ENCODE assay signal across 10 mouse cellular contexts in genomic region chr8:12391366-12392250, GRCm38 (mm10). TPM values are rescaled to one million over a fixed set of nuclear protein-coding genes. Genes with fewer than 3 reads are reported as not detected.
DNase-seq lines count a peak whose midpoint lies in the region; TF ChIP-seq lines count a peak whose summit lies in the region.
"Had no signal": no experiment of that assay in that cellular context is flagged by ENCODE, and none has a peak within 500 bp of the region (broad histone marks: within the 10 kb centered on the region; RNA-seq: fewer than 3 reads in every experiment).

No protein-coding gene starts in this region.

- TF ChIP-seq CTCF in heart, adult 2 months (IDR thresholded peaks at IDR 0.05) = peak; percentile 27

- no peak overlapping the region for H3K9ac ChIP-seq in heart, adult 2 months (ENCODE audit: low read depth, low read length)
- H3K9ac ChIP-seq: limb, embryonic 12.5 days had no signal

- no peak for DNase-seq in heart, adult 2 months
- no peak for DNase-seq in heart, adult 8-10 months (ENCODE audit: low spot score)
- DNase-seq in testis, postnatal 10 days (ENCODE audit: low spot score) = peak; percentile 52
- no peak for DNase-seq in testis, postnatal 14 days (ENCODE audit: low spot score)
- peak; percentile 19 for DNase-seq in kidney, postnatal 14 days
- DNase-seq in yolk sac, embryonic 10.5 days (ENCODE audit: low spot score) = peak; percentile 32
- no peak for DNase-seq in urinary bladder, postnatal 25 days (ENCODE audit: low spot score)
- no peak for DNase-seq in thymus, postnatal 14 days
- DNase-seq: gastrocnemius, postnatal 25 days had no signal

- intact Hi-C loops in heart, adult 2 months (cut with DNase I) = no loop called here

- H3K36me3 ChIP-seq in heart, adult 2 months (ENCODE audit: control insufficient read depth, insufficient read depth, low read length) = no peaks in the 10 kb centered on the region
- H3K36me3 ChIP-seq: limb, embryonic 12.5 days had no signal

- H3K4me3 ChIP-seq in heart, adult 2 months = no peak overlapping the region
- H3K4me3 ChIP-seq: limb, embryonic 12.5 days had no signal

- WGBS in heart, adult 2 months = 5% methylated on average over 30 of the region's 37 CpGs

- no peak for TF ChIP-seq POLR2A in heart, adult 2 months (IDR thresholded peaks at IDR 0.05; ENCODE audit: insufficient read depth, low read depth, low read length)

- no peaks in the 10 kb centered on the region for H3K4me1 ChIP-seq in heart, adult 2 months (ENCODE audit: control insufficient read depth, insufficient read depth, low read length)

- TF ChIP-seq EP300 in heart, adult 2 months (IDR thresholded peaks at IDR 0.05; ENCODE audit: insufficient read depth, low read depth, low read length) = no peak

- no peaks in the 10 kb centered on the region for H3K79me2 ChIP-seq in heart, adult 2 months (replicated peaks; ENCODE audit: control insufficient read depth, insufficient read depth, low read length)

- H3K27ac ChIP-seq in heart, adult 2 months = no peak overlapping the region
- H3K27ac ChIP-seq: limb, embryonic 12.5 days had no signal

- peaks cover 41% of the 10 kb centered on the region for H3K27me3 ChIP-seq in heart, adult 2 months (ENCODE audit: control insufficient read depth, insufficient read depth, low read length)

RNA-seq across cellular contexts. Expression of gene Sox1, which starts 3.5 kb away (rescaled TPM):
- not detected for total RNA-seq in heart, adult 2 months (2021)
- polyA plus RNA-seq in heart, adult 2 months (2012; rRNA removed) = not detected in 2 replicates
- total RNA-seq in heart, adult 8-10 months (2022) = not detected
- total RNA-seq: gastrocnemius, postnatal 25 days had no signal
- polyA plus RNA-seq: limb, embryonic 12.5 days had no signal

Comparison
In these comparisons a context has a peak if more than half of its experiments do, and no peak if none do; other contexts are left out.
1. DNase-seq: peak in testis, postnatal 10 days (single experiment), kidney, postnatal 14 days (single experiment) and yolk sac, embryonic 10.5 days (single experiment); none in heart, adult 2 months (0 of 2), heart, adult 8-10 months (single experiment), testis, postnatal 14 days (single experiment), urinary bladder, postnatal 25 days (single experiment) and thymus, postnatal 14 days (single experiment).